Mouse (Mus musculus) E14TG2a.4 (cell line): ENCODE data around the gene St3gal5.

Experiments
- CTCF ChIP-seq: conservative IDR thresholded peaks from 2 replicates; pipeline ENCODE4 v1.5.1; 2014; ENCODE audit warnings: low read length
- NANOG ChIP-seq: IDR thresholded peaks from 2 replicates; pipeline ENCODE4 v1.6.1; 2014; ENCODE audit warnings: borderline replicate concordance, low read length, mixed read lengths

DNA sequence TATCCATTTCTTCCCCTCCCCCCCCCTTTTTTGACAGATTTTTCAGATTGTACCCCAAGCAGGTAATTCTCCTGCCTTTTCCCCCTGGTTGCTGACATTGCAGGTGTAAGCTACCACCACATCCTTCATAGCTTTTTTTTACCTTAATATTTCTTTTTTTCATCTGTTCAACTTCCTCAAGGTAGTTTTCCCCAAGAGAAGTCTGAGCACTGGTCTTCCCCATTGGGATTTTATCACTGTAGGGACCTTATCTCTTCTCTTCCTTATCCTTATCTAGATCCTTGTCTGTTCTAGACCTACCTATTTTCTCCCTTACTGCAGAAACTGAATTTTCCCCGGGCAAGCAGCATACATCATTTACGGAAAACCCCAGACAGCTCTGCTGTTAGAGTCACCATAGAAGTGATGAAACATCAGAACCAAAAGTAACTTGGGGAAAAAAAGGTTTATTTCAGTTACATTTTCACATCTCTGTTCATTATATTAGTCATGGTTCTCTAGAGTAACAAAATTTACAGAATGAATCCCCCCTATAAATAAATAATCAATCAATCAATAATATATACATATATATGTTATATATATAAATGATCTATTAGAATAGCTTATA is 15.8 kb downstream of the St3gal5 start:
- TF ChIP-seq CTCF (no peak), NANOG (no peak)
